Mouse (Mus musculus) limb, embryonic 14.5 days (tissue): ENCODE data around the gene Dock3. TPM values are rescaled to one million over a fixed set of nuclear protein-coding genes. Genes with fewer than 3 reads are reported as not detected.

ENCODE experiments used
- ATAC-seq: fragments of 200-750 bp; cut with Nextera tagmentation; 2 replicates; pipeline ENCODE4 v1.8.0; 2017; ENCODE audit warnings: low read depth, moderate number of reproducible peaks, moderate TSS enrichment; ENCODE audit not compliant: low FRiP score
- DNase-seq: peaks from one replicate; pipeline ENCODE4 v3.0.0-alpha.2; 2015; ENCODE audit warnings: low spot score
- H3K27ac ChIP-seq: fragments of 300-500 bp; sonication (generic); replicated peaks from 2 replicates; pipeline ENCODE4 v1.5.1; 2014; ENCODE audit warnings: low read depth, mild to moderate bottlenecking, low read length, moderate library complexity, mixed read lengths
- H3K27me3 ChIP-seq: fragments of 300-500 bp; sonication (generic); 2 replicates; pipeline ENCODE4 v1.6.1; 2014; ENCODE audit warnings: low read length, mixed read lengths; ENCODE audit not compliant: control insufficient read depth, insufficient read depth
- H3K36me3 ChIP-seq: fragments of 300-500 bp; sonication (generic); 2 replicates; pipeline ENCODE4 v1.6.1; 2014; ENCODE audit warnings: mild to moderate bottlenecking, low read length, moderate library complexity, mixed read lengths; ENCODE audit not compliant: control insufficient read depth, insufficient read depth
- H3K4me1 ChIP-seq: fragments of 300-500 bp; sonication (generic); 2 replicates; pipeline ENCODE4 v1.6.1; 2014; ENCODE audit warnings: antibody characterized with exemption, low read length, mixed read lengths; ENCODE audit not compliant: control insufficient read depth, insufficient read depth
- H3K4me2 ChIP-seq: fragments of 300-500 bp; sonication (generic); replicated peaks from 2 replicates; pipeline ENCODE4 v1.6.1; 2014; ENCODE audit warnings: low read depth, mild to moderate bottlenecking, low read length, moderate library complexity; ENCODE audit not compliant: severe bottlenecking
- H3K4me3 ChIP-seq: fragments of 300-500 bp; sonication (generic); replicated peaks from 2 replicates; pipeline ENCODE4 v1.5.1; 2014; ENCODE audit warnings: low read length
- H3K9ac ChIP-seq: fragments of 300-500 bp; sonication (generic); 2 replicates; pipeline ENCODE4 v1.6.1; 2014; ENCODE audit warnings: mild to moderate bottlenecking, low read depth, low read length, moderate library complexity; ENCODE audit not compliant: severe bottlenecking
- H3K9me3 ChIP-seq: fragments of 300-500 bp; sonication (generic); 2 replicates; pipeline ENCODE4 v1.6.1; 2016; ENCODE audit warnings: low read length; ENCODE audit not compliant: control insufficient read depth
- POLR2A ChIP-seq: fragments of 200-500 bp; IDR thresholded peaks from 2 replicates; pipeline ENCODE4 v1.8.0; 2012; ENCODE audit warnings: inconsistent platforms, mild to moderate bottlenecking, moderate library complexity, borderline replicate concordance; ENCODE audit not compliant: insufficient read depth, insufficient read length; ENCODE audit errors: extremely low read depth
- WGBS: fragments of 180-500 bp; shearing (Covaris S2); extraction: QIAGEN DNeasy Blood & Tissue Kit; methylation state at CpG from one replicate; pipeline ENCODE4 v1.1.7; 2014; 5-methylcytosine and 5-hydroxymethylcytosine counted together
- polyA plus RNA-seq, 2 experiments: library from polyadenylated mRNA; depleted of rRNA in 1 of 2; stranded (reverse) in 1 of 2; unstranded in 1 of 2; fragments of >200 nt; fragmentation: Nextera tagmentation in 1 of 2; extraction: Ambion mirVana in 1 of 2; gene quantifications; 2 replicates each; pipeline versions ENCODE4 v1.2.1 to v1.2.3; 2012 to 2014

Gene Dock3
- polyA plus RNA-seq, 2 experiments, result 1.2 to 1.3 TPM

GRCm38 (mm10) chr9:106906597-106906996, 325.1 kb downstream of the Dock3 start:
- ATAC-seq, result no peak
- 83% methylated on average over 8 of the region's 8 CpGs for WGBS
- H3K36me3 ChIP-seq, result no peaks in the 10 kb centered on the region
- H3K4me2 ChIP-seq, result no peak overlapping the region
- H3K27me3 ChIP-seq, result no peaks in the 10 kb centered on the region
- TF ChIP-seq POLR2A, result no peak
- H3K9ac ChIP-seq, result no peak overlapping the region
- DNase-seq, result no peak
- no peak overlapping the region for H3K27ac ChIP-seq
- no peaks in the 10 kb centered on the region for H3K9me3 ChIP-seq
- no peak overlapping the region for H3K4me3 ChIP-seq
- H3K4me1 ChIP-seq, result no peaks in the 10 kb centered on the region; the same call in 1 of the 2 replicates

GRCm38 (mm10) chr9:106903791-106904134, 327.9 kb downstream of the Dock3 start:
- Histone ChIP-seq H3K4me2 (no peak overlapping the region), H3K27ac (no peak overlapping the region), H3K9me3 (no peaks in the 10 kb centered on the region), H3K4me1 (no peaks in the 10 kb centered on the region; the same call in 1 of the 2 replicates), H3K4me3 (no peak overlapping the region), H3K36me3 (no peaks in the 10 kb centered on the region), H3K9ac (no peak overlapping the region), H3K27me3 (no peaks in the 10 kb centered on the region)
- DNase-seq (peak; percentile 58), ATAC-seq (no peak)
- WGBS, result 9% methylated on average over 1 of the region's 1 CpGs
- no peak for TF ChIP-seq POLR2A

- Histone ChIP-seq H3K27ac (no peak overlapping the region), H3K4me1 (no peaks in the 10 kb centered on the region), H3K36me3 (no peaks in the 10 kb centered on the region), H3K27me3 (no peaks in the 10 kb centered on the region), H3K4me3 (no peak overlapping the region), H3K4me2 (no peak overlapping the region), H3K9ac (no peak overlapping the region), H3K9me3 (no peaks in the 10 kb centered on the region)
- TF ChIP-seq POLR2A, result no peak
- ATAC-seq (no peak), DNase-seq (no peak)
- WGBS, result 72% methylated on average over 4 of the region's 4 CpGs
These were observed 328.5 kb downstream of the Dock3 start for GRCm38 (mm10) chr9:106903099-106903790.

GRCm38 (mm10) chr9:106901596-106901995, 330.1 kb downstream of the Dock3 start:
- TF ChIP-seq POLR2A, result no peak
- 87% methylated on average over 7 of the region's 7 CpGs for WGBS
- DNase-seq, result no peak
- no peaks in the 10 kb centered on the region for H3K4me1 ChIP-seq
- no peak overlapping the region for H3K27ac ChIP-seq
- no peak overlapping the region for H3K9ac ChIP-seq
- H3K36me3 ChIP-seq, result no peaks in the 10 kb centered on the region
- no peak overlapping the region for H3K4me2 ChIP-seq
- ATAC-seq, result no peak
- H3K4me3 ChIP-seq, result no peak overlapping the region
- H3K9me3 ChIP-seq, result no peaks in the 10 kb centered on the region
- no peaks in the 10 kb centered on the region for H3K27me3 ChIP-seq

GRCm38 (mm10) chr9:106898901-106899300, 332.8 kb downstream of the Dock3 start:
- no peak for TF ChIP-seq POLR2A
- Histone ChIP-seq H3K27me3 (no peaks in the 10 kb centered on the region), H3K4me3 (no peak overlapping the region), H3K9ac (no peak overlapping the region), H3K9me3 (no peaks in the 10 kb centered on the region), H3K4me2 (no peak overlapping the region), H3K36me3 (no peaks in the 10 kb centered on the region), H3K4me1 (no peaks in the 10 kb centered on the region), H3K27ac (no peak overlapping the region)
- 75% methylated on average over 1 of the region's 1 CpGs for WGBS
- no peak for DNase-seq
- no peak for ATAC-seq
